Mouse (Mus musculus) midbrain, embryonic 14.5 days (tissue): ENCODE results near the gene Tnrc6b. TPM values are rescaled to one million over a fixed set of nuclear protein-coding genes. Genes with fewer than 3 reads are reported as not detected.

Experiments used
- ATAC-seq: fragments of 200-750 bp; cut with Nextera tagmentation; 2 replicates; pipeline ENCODE4 v1.8.0; 2017; ENCODE audit warnings: moderate number of reproducible peaks, moderate library complexity; ENCODE audit not compliant: low FRiP score, low TSS enrichment
- DNase-seq: peaks from one replicate; pipeline ENCODE4 v3.0.0-alpha.2; 2015
- H3K27ac ChIP-seq: fragments of 300-500 bp; sonication (generic); replicated peaks from 2 replicates; pipeline ENCODE4 v1.5.1; 2014; ENCODE audit warnings: mild to moderate bottlenecking, low read depth, low read length, moderate library complexity
- H3K27me3 ChIP-seq: fragments of 300-500 bp; sonication (generic); 2 replicates; pipeline ENCODE4 v1.6.1; 2014; ENCODE audit warnings: low read length, control low read depth, mixed read lengths; ENCODE audit not compliant: control insufficient read depth, insufficient read depth
- H3K36me3 ChIP-seq: fragments of 300-500 bp; sonication (generic); 2 replicates; pipeline ENCODE4 v1.6.1; 2014; ENCODE audit warnings: low read length, control low read depth; ENCODE audit not compliant: control insufficient read depth, insufficient read depth
- H3K4me1 ChIP-seq: fragments of 300-500 bp; sonication (generic); 2 replicates; pipeline ENCODE4 v1.6.1; 2014; ENCODE audit warnings: mild to moderate bottlenecking, antibody characterized with exemption, low read length, control low read depth; ENCODE audit not compliant: control insufficient read depth, insufficient read depth
- H3K4me2 ChIP-seq: fragments of 300-500 bp; sonication (generic); 2 replicates; pipeline ENCODE4 v1.6.1; 2014; ENCODE audit warnings: mild to moderate bottlenecking, low read length, moderate library complexity
- H3K4me3 ChIP-seq: fragments of 300-500 bp; sonication (generic); replicated peaks from 2 replicates; pipeline ENCODE4 v1.5.1; 2014; ENCODE audit warnings: low read depth, low read length
- H3K9ac ChIP-seq: fragments of 300-500 bp; sonication (generic); replicated peaks from 2 replicates; pipeline ENCODE4 v1.6.1; 2014; ENCODE audit warnings: mild to moderate bottlenecking, low read length, moderate library complexity
- H3K9me3 ChIP-seq: fragments of 300-500 bp; sonication (generic); 2 replicates; pipeline ENCODE4 v1.6.1; 2016; ENCODE audit warnings: low read length, control low read depth, mixed read lengths; ENCODE audit not compliant: control insufficient read depth
- WGBS: fragments of 180-500 bp; shearing (Covaris S2); extraction: QIAGEN DNeasy Blood & Tissue Kit; methylation state at CpG from one replicate; pipeline ENCODE4 v1.1.7; 2014; 5-methylcytosine and 5-hydroxymethylcytosine counted together
- polyA plus RNA-seq: library from polyadenylated mRNA; unstranded; fragments of >200 nt; fragmentation: Nextera tagmentation; extraction: Ambion mirVana; gene quantifications from 2 replicates; pipeline ENCODE4 v1.2.1, GENCODE M21; 2014

The Tnrc6b gene
- polyA plus RNA-seq: 23.4 and 27.3 TPM in 2 replicates

- H3K4me3 ChIP-seq: peak within 1 kb of the TSS; percentile 96
- no peaks in the 10 kb centered on the region for H3K27me3 ChIP-seq
- WGBS: under 1% methylated on average over 39 of the region's 39 CpGs
- H3K4me1 ChIP-seq: peaks cover 8% of the 10 kb centered on the region; the same call in 1 of the 2 replicates
- peak within 1 kb of the TSS; percentile 77 for H3K4me2 ChIP-seq
- DNase-seq (peak; percentile 98), ATAC-seq (peak; percentile 96)
- H3K9me3 ChIP-seq: no peaks in the 10 kb centered on the region
- peak within 1 kb of the TSS; percentile 84 for H3K9ac ChIP-seq
- no peaks in the 10 kb centered on the region for H3K36me3 ChIP-seq
- peak within 1 kb of the TSS; percentile 91 for H3K27ac ChIP-seq
Measured at GRCm38 (mm10) chr15:80710608-80711363, at the start of gene Tnrc6b. Gene Tnrc6b (plus strand): TSS chr15:80711313.

GRCm38 (mm10) chr15:80664444-80664843 lies 46.7 kb upstream of the Tnrc6b start:
- Histone ChIP-seq H3K4me2 (no peak overlapping the region), H3K4me3 (no peak overlapping the region), H3K27ac (no peak overlapping the region), H3K27me3 (no peaks in the 10 kb centered on the region), H3K9ac (no peak overlapping the region), H3K36me3 (no peaks in the 10 kb centered on the region), H3K9me3 (no peaks in the 10 kb centered on the region), H3K4me1 (peaks cover under 1% of the 10 kb centered on the region; the same call in 1 of the 2 replicates)
- no peak for DNase-seq
- ATAC-seq: no peak
- WGBS: 88% methylated on average over 4 of the region's 4 CpGs

GRCm38 (mm10) chr15:80671295-80672252 lies 39.5 kb upstream of the Tnrc6b start, which contains the start of gene Fam83f:
Gene Fam83f (plus strand): TSS chr15:80671847.
- no peaks in the 10 kb centered on the region for H3K36me3 ChIP-seq
- WGBS: 5% methylated on average over 85 of the region's 85 CpGs
- DNase-seq: peak; percentile 47
- ATAC-seq: peak; percentile 20; the same call in 1 of the 2 replicates
- H3K4me3 ChIP-seq: peak within 1 kb of the TSS; percentile 32
- peak within 1 kb of the TSS; percentile 39; the same call in 1 of the 2 replicates for H3K9ac ChIP-seq
- peaks cover 19% of the 10 kb centered on the region for H3K27me3 ChIP-seq
- peak within 1 kb of the TSS; percentile 63 for H3K4me2 ChIP-seq
- peaks cover 12% of the 10 kb centered on the region for H3K4me1 ChIP-seq
- H3K9me3 ChIP-seq: no peaks in the 10 kb centered on the region
- peak within 1 kb of the TSS; percentile 45; the same call in 1 of the 2 replicates for H3K27ac ChIP-seq

GRCm38 (mm10) chr15:80672810-80673209 lies 38.3 kb upstream of the Tnrc6b start:
- DNase-seq (no peak), ATAC-seq (no peak)
- Histone ChIP-seq H3K9me3 (no peaks in the 10 kb centered on the region), H3K9ac (no peak overlapping the region), H3K27me3 (peaks cover 19% of the 10 kb centered on the region), H3K4me3 (no peak overlapping the region), H3K36me3 (no peaks in the 10 kb centered on the region), H3K27ac (no peak overlapping the region), H3K4me1 (peaks cover 12% of the 10 kb centered on the region), H3K4me2 (no peak overlapping the region)
- WGBS: 66% methylated on average over 2 of the region's 2 CpGs

- no peaks in the 10 kb centered on the region for H3K36me3 ChIP-seq
- ATAC-seq (no peak), DNase-seq (no peak)
- H3K4me3 ChIP-seq: no peak overlapping the region
- peaks cover 19% of the 10 kb centered on the region for H3K27me3 ChIP-seq
- H3K4me1 ChIP-seq: peaks cover 15% of the 10 kb centered on the region
- H3K4me2 ChIP-seq: no peak overlapping the region
- no peak overlapping the region for H3K27ac ChIP-seq
- no peak overlapping the region for H3K9ac ChIP-seq
- WGBS: 75% methylated on average over 4 of the region's 4 CpGs
- H3K9me3 ChIP-seq: no peaks in the 10 kb centered on the region
Measured at GRCm38 (mm10) chr15:80673337-80674095, 37.6 kb upstream of the Tnrc6b start.

GRCm38 (mm10) chr15:80674700-80675099 lies 36.4 kb upstream of the Tnrc6b start:
- Histone ChIP-seq H3K9ac (no peak overlapping the region), H3K4me1 (peaks cover 18% of the 10 kb centered on the region), H3K27ac (no peak overlapping the region), H3K4me3 (no peak overlapping the region), H3K27me3 (peaks cover 19% of the 10 kb centered on the region), H3K9me3 (no peaks in the 10 kb centered on the region), H3K4me2 (no peak overlapping the region), H3K36me3 (no peaks in the 10 kb centered on the region)
- WGBS: 88% methylated on average over 6 of the region's 6 CpGs
- no peak for DNase-seq
- ATAC-seq: no peak

- ATAC-seq (no peak), DNase-seq (peak; percentile 78)
- Histone ChIP-seq H3K4me2 (no peak overlapping the region), H3K9me3 (no peaks in the 10 kb centered on the region), H3K4me1 (peaks cover 28% of the 10 kb centered on the region), H3K36me3 (no peaks in the 10 kb centered on the region), H3K4me3 (no peak overlapping the region), H3K9ac (no peak overlapping the region; the same call in 1 of the 2 replicates), H3K27me3 (no peaks in the 10 kb centered on the region), H3K27ac (no peak overlapping the region; the same call in 1 of the 2 replicates)
- 42% methylated on average over 8 of the region's 8 CpGs for WGBS
Measured at GRCm38 (mm10) chr15:80679515-80680215, 31.4 kb upstream of the Tnrc6b start.
